Mouse (Mus musculus) forebrain, embryonic 12.5 days (tissue): Measurements from ENCODE around the gene Qrich2. TPM values are rescaled to one million over a fixed set of nuclear protein-coding genes. Genes with fewer than 3 reads are reported as not detected.

Experiments
- ATAC-seq: fragments of 200-750 bp; cut with Nextera tagmentation; 2 replicates; pipeline ENCODE4 v1.8.0; 2017; ENCODE audit warnings: moderate TSS enrichment; ENCODE audit not compliant: low FRiP score
- H3K27ac ChIP-seq: fragments of 300-500 bp; sonication (generic); 2 replicates; pipeline ENCODE4 v1.5.1; 2016; ENCODE audit warnings: mild to moderate bottlenecking
- H3K27me3 ChIP-seq: fragments of 300-500 bp; sonication (generic); 2 replicates; pipeline ENCODE4 v1.6.1; 2016; ENCODE audit warnings: mild to moderate bottlenecking
- H3K36me3 ChIP-seq: fragments of 300-500 bp; sonication (generic); replicated peaks from 2 replicates; pipeline ENCODE4 v1.6.1; 2016; ENCODE audit warnings: mild to moderate bottlenecking
- H3K4me1 ChIP-seq: fragments of 300-500 bp; sonication (generic); 2 replicates; pipeline ENCODE4 v1.6.1; 2016
- H3K4me2 ChIP-seq: fragments of 300-500 bp; sonication (generic); 2 replicates; pipeline ENCODE4 v1.6.1; 2016; ENCODE audit warnings: mild to moderate bottlenecking, moderate library complexity
- H3K4me3 ChIP-seq: fragments of 300-500 bp; sonication (generic); replicated peaks from 2 replicates; pipeline ENCODE4 v1.5.1; 2016; ENCODE audit warnings: mild to moderate bottlenecking
- H3K9ac ChIP-seq: fragments of 300-500 bp; sonication (generic); 2 replicates; pipeline ENCODE4 v1.6.1; 2016; ENCODE audit warnings: mild to moderate bottlenecking
- H3K9me3 ChIP-seq: fragments of 300-500 bp; sonication (generic); 2 replicates; pipeline ENCODE4 v1.6.1; 2016
- WGBS: fragments of 180-500 bp; shearing (Covaris S2); methylation state at CpG from one replicate; pipeline ENCODE4 v1.1.7; 2016; 5-methylcytosine and 5-hydroxymethylcytosine counted together
- polyA plus RNA-seq: library from polyadenylated mRNA; unstranded; fragments of >200 nt; fragmentation: Nextera tagmentation; extraction: Ambion mirVana; gene quantifications from 2 replicates; pipeline ENCODE4 v1.2.1, GENCODE M21; 2016

The Qrich2 gene
- polyA plus RNA-seq, 1 experiment from 2014 or later: not detected

GRCm38 (mm10) chr11:116463338-116463737 lies 2.7 kb downstream of the Qrich2 start:
- no peaks in the 10 kb centered on the region for H3K4me1 ChIP-seq
- no peak for ATAC-seq
- 61% methylated on average over 5 of the region's 5 CpGs for WGBS
- H3K9me3 ChIP-seq: no peaks in the 10 kb centered on the region
- H3K4me2 ChIP-seq: no peak overlapping the region
- no peaks in the 10 kb centered on the region for H3K27me3 ChIP-seq
- no peak overlapping the region for H3K4me3 ChIP-seq
- H3K36me3 ChIP-seq: no peaks in the 10 kb centered on the region
- no peak overlapping the region for H3K27ac ChIP-seq
- no peak overlapping the region for H3K9ac ChIP-seq

- no peak for ATAC-seq
- no peak overlapping the region for H3K4me3 ChIP-seq
- 59% methylated on average over 4 of the region's 4 CpGs for WGBS
- H3K36me3 ChIP-seq: no peaks in the 10 kb centered on the region
- H3K27me3 ChIP-seq: peaks cover 4% of the 10 kb centered on the region; the same call in 1 of the 2 replicates
- H3K9ac ChIP-seq: no peak overlapping the region
- no peaks in the 10 kb centered on the region for H3K9me3 ChIP-seq
- no peak overlapping the region for H3K4me2 ChIP-seq
- H3K4me1 ChIP-seq: no peaks in the 10 kb centered on the region
- H3K27ac ChIP-seq: no peak overlapping the region
Measured at GRCm38 (mm10) chr11:116459786-116460185, 6.3 kb downstream of the Qrich2 start.

- no peak overlapping the region for H3K4me3 ChIP-seq
- WGBS: 85% methylated on average over 8 of the region's 8 CpGs
- no peak overlapping the region for H3K27ac ChIP-seq
- no peak overlapping the region for H3K9ac ChIP-seq
- H3K4me1 ChIP-seq: no peaks in the 10 kb centered on the region
- no peaks in the 10 kb centered on the region for H3K9me3 ChIP-seq
- H3K36me3 ChIP-seq: no peaks in the 10 kb centered on the region
- no peak for ATAC-seq
- H3K27me3 ChIP-seq: peaks cover 4% of the 10 kb centered on the region; the same call in 1 of the 2 replicates
- H3K4me2 ChIP-seq: no peak overlapping the region
Measured at GRCm38 (mm10) chr11:116456234-116456633, 9.8 kb downstream of the Qrich2 start.

DNA sequence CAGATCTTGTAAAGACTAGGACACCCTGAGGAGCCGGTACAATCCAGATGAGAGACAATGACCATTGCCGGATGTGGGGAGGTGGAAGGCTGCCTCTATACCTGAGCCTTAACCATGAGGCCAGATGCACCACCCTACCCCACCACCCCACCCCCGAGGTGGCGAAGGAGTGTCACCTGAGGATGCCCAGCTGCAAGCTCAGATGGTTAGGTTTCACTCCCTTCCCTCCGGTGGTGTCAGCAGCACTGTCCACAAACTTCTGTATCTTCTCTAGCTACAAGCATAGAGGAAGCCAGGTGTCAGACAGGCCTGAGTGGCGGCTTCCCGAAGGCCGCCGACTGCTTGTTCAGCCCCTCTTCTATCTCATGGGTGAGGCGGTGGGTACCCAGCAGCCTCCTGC lies 12.2 kb downstream of the Qrich2 start:
- H3K27me3 ChIP-seq: peaks cover 4% of the 10 kb centered on the region; the same call in 1 of the 2 replicates
- no peak overlapping the region for H3K4me3 ChIP-seq
- ATAC-seq: no peak
- 0 out of 2 replicates have a peak, but pooled peaks cover 5% of the 10 kb centered on the region for H3K9me3 ChIP-seq
- 87% methylated on average over 10 of the region's 10 CpGs for WGBS
- H3K4me1 ChIP-seq: no peaks in the 10 kb centered on the region
- no peak overlapping the region for H3K27ac ChIP-seq
- H3K36me3 ChIP-seq: no peaks in the 10 kb centered on the region
- H3K4me2 ChIP-seq: no peak overlapping the region
- no peak overlapping the region for H3K9ac ChIP-seq

DNA sequence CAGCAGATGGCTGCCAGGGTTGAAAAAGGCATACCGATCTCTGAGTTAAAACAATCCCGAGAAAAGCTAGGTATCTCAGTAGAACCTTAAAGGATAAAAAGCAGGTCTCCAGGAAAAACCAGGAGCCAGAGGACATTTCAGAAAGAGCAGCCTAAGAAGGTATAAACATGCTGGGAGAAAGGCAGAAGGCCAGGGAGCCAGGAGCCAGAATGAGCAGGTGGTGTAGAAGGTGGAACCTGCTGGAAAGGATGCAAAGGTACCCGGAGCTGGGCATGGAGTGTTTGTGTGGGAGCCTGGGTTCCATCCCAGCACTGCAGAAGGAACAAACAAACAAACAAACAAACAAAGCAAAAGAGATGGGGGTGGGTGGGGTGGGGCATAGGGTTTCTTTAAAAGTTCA lies 16.7 kb downstream of the Qrich2 start:
- Histone ChIP-seq H3K27me3 (peaks cover 22% of the 10 kb centered on the region), H3K4me2 (no peak overlapping the region), H3K4me1 (peaks cover 7% of the 10 kb centered on the region; the same call in 1 of the 2 replicates), H3K9me3 (0 out of 2 replicates have a peak, but pooled peaks cover 5% of the 10 kb centered on the region), H3K9ac (no peak overlapping the region), H3K4me3 (no peak overlapping the region), H3K36me3 (no peaks in the 10 kb centered on the region), H3K27ac (no peak overlapping the region)
- ATAC-seq: no peak
- WGBS: 97% methylated on average over 3 of the region's 3 CpGs

DNA sequence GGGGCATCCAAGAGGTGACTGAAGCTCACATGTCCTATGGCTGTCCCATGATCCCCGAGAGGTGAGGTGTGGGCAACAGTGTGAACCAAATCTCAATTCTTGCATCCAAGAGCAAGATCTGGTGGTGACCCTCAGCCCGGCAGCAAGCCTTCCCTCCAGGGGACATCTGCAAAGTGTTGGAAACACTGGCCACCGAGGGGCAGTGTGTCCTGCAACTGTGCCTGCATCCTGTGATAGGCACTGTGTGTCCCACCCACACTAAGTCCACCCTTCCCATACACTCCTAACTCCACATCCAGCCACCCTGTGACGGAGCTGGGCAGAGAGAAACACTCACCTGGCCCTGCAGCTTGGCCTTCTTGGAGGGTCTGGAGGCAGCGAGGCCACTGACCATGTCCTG lies 18.2 kb downstream of the Qrich2 start:
- H3K4me3 ChIP-seq: no peak overlapping the region
- H3K4me1 ChIP-seq: peaks cover 7% of the 10 kb centered on the region; the same call in 1 of the 2 replicates
- H3K27me3 ChIP-seq: peaks cover 22% of the 10 kb centered on the region
- 68% methylated on average over 5 of the region's 5 CpGs for WGBS
- no peak overlapping the region for H3K27ac ChIP-seq
- 0 out of 2 replicates have a peak, but pooled peaks cover 5% of the 10 kb centered on the region for H3K9me3 ChIP-seq
- ATAC-seq: no peak
- H3K4me2 ChIP-seq: no peak overlapping the region
- H3K36me3 ChIP-seq: no peaks in the 10 kb centered on the region
- H3K9ac ChIP-seq: no peak overlapping the region

- no peak overlapping the region for H3K4me3 ChIP-seq
- WGBS: 16% methylated on average over 19 of the region's 19 CpGs
Measured at GRCm38 (mm10) chr11:116446308-116446887, 19.6 kb downstream of the Qrich2 start.

GRCm38 (mm10) chr11:116445596-116446307 lies 20.3 kb downstream of the Qrich2 start:
- H3K9me3 ChIP-seq: 0 out of 2 replicates have a peak, but pooled peaks cover 5% of the 10 kb centered on the region
- H3K9ac ChIP-seq: no peak overlapping the region
- H3K36me3 ChIP-seq: no peaks in the 10 kb centered on the region
- no peak overlapping the region for H3K4me3 ChIP-seq
- H3K27ac ChIP-seq: no peak overlapping the region
- H3K4me2 ChIP-seq: no peak overlapping the region
- H3K27me3 ChIP-seq: peaks cover 22% of the 10 kb centered on the region
- peaks cover 7% of the 10 kb centered on the region; the same call in 1 of the 2 replicates for H3K4me1 ChIP-seq
- WGBS: 27% methylated on average over 16 of the region's 16 CpGs
- peak; percentile 68 for ATAC-seq

More at GRCm38 (mm10) chr11:116446308-116446887, 19.6 kb downstream of the Qrich2 start:
- no peak overlapping the region for H3K27ac ChIP-seq
- no peak overlapping the region for H3K9ac ChIP-seq
- H3K27me3 ChIP-seq: peaks cover 22% of the 10 kb centered on the region
- 0 out of 2 replicates have a peak, but pooled peaks cover 5% of the 10 kb centered on the region for H3K9me3 ChIP-seq
- H3K4me1 ChIP-seq: peaks cover 7% of the 10 kb centered on the region; the same call in 1 of the 2 replicates
- no peak overlapping the region for H3K4me2 ChIP-seq
- H3K36me3 ChIP-seq: no peaks in the 10 kb centered on the region
- peak; percentile 53 for ATAC-seq

DNA sequence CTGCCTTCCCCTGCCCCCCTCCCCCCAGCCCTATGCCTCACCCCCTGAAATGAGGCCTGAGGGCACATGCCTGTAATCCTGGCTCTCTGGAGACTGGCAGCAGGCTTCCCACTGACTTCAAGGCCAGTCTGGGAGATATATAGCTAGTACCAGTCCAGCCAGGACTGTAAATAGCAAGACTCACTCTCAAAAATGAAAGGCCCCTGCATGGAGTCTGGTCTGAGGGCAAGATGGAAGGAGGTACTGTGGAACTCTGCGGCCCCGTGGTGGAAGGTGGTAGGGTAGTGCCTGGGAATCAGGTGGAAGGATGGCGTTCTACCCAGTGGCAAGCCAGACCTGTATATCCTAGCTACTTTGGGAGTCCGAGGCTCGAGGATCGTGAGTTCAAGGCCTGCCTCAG lies 22.1 kb downstream of the Qrich2 start:
- WGBS: 85% methylated on average over 6 of the region's 6 CpGs
- H3K4me3 ChIP-seq: no peak overlapping the region
- peaks cover 12% of the 10 kb centered on the region for H3K36me3 ChIP-seq
- ATAC-seq: no peak
- H3K9ac ChIP-seq: no peak overlapping the region
- no peak overlapping the region for H3K4me2 ChIP-seq
- H3K27me3 ChIP-seq: peaks cover 22% of the 10 kb centered on the region
- peaks cover 10% of the 10 kb centered on the region; the same call in 1 of the 2 replicates for H3K4me1 ChIP-seq
- no peak overlapping the region for H3K27ac ChIP-seq
- no peaks in the 10 kb centered on the region for H3K9me3 ChIP-seq

- Histone ChIP-seq H3K36me3 (peaks cover 14% of the 10 kb centered on the region), H3K4me2 (no peak overlapping the region), H3K4me3 (no peak overlapping the region), H3K27ac (no peak overlapping the region), H3K27me3 (peaks cover 22% of the 10 kb centered on the region), H3K9me3 (no peaks in the 10 kb centered on the region), H3K9ac (no peak overlapping the region), H3K4me1 (peaks cover 10% of the 10 kb centered on the region; the same call in 1 of the 2 replicates)
- 83% methylated on average over 6 of the region's 6 CpGs for WGBS
- no peak for ATAC-seq
Measured at GRCm38 (mm10) chr11:116443311-116443710, 22.7 kb downstream of the Qrich2 start.

DNA sequence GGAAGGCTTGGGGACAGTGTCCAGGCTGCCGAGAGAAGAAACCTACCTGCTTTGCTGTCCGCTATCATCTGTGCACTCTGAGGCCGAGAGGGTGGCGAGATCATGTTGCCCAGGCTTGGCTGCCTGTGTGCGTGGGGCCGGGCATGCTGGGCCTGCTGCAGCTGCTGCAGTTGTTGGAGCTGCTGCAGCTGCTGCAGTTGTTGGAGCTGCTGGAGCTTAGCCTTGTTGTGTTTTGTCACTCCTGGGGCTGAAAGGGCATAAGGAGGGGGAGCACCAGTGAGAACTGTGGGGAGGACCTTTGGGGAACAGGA lies 23.2 kb downstream of the Qrich2 start:
- H3K9ac ChIP-seq: no peak overlapping the region
- 78% methylated on average over 6 of the region's 6 CpGs for WGBS
- H3K27ac ChIP-seq: no peak overlapping the region

DNA sequence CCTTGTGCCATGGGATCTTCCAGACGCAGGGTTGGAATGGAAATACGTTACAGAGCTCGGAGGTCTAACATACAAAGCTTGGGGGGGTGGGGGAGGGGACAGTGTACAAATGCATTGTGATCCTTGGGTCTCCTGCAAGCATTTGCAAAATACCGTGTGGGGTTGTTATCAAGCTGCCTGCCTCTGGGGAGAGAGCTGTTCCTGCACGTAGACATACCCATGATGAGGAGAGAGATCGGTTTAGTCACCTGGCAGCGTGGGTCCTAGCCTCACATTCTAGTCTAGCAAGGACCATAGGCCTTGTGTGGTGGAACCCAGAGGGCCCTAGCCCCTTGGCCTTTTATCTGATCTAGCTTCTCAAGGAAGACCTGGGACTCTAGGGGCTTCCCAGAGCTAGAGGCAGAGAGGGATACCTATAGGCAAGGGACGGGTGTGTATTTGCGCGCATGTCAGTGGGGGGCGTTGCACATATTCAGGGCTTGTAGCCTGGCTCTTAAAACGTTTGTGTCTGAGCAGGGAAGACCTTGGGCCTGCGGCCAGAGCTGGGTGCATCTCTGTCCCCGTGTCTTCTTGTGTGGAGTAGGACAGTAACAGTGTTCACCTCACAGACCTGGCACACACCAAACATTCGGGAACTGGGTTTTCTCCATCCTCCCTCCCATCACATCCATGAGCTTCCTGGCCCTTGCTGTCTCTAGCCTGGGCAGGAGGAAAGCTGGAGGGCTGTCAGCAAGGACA lies 23.7 kb downstream of the Qrich2 start:
- whole genome bisulfite sequencing: 79% methylated on average over 15 of the region's 15 CpGs
- Histone ChIP-seq H3K9ac (no peak overlapping the region), H3K4me1 (peaks cover 15% of the 10 kb centered on the region), H3K27ac (no peak overlapping the region), H3K27me3 (peaks cover 12% of the 10 kb centered on the region), H3K4me2 (no peak overlapping the region), H3K4me3 (no peak overlapping the region), H3K36me3 (peaks cover 20% of the 10 kb centered on the region), H3K9me3 (no peaks in the 10 kb centered on the region)
- no peak for ATAC-seq

More for the DNA sequence above, 23.2 kb downstream of the Qrich2 start:
- H3K4me3 ChIP-seq: no peak overlapping the region
- peaks cover 17% of the 10 kb centered on the region for H3K27me3 ChIP-seq
- H3K4me1 ChIP-seq: peaks cover 10% of the 10 kb centered on the region; the same call in 1 of the 2 replicates
- H3K36me3 ChIP-seq: peaks cover 15% of the 10 kb centered on the region
- H3K4me2 ChIP-seq: no peak overlapping the region
- no peaks in the 10 kb centered on the region for H3K9me3 ChIP-seq
- no peak for ATAC-seq
